Mouse (Mus musculus): ENCODE data around the gene Ppp1r9a.
A peak's percentile ranks its signal among the peaks of the same experiment; 100 is the strongest.
"Not testable (repeated sequence)": the region's sequence is repeated elsewhere in the genome, so short reads cannot be mapped to it uniquely, and the experiment has no call there.

Gene Ppp1r9a

DNA sequence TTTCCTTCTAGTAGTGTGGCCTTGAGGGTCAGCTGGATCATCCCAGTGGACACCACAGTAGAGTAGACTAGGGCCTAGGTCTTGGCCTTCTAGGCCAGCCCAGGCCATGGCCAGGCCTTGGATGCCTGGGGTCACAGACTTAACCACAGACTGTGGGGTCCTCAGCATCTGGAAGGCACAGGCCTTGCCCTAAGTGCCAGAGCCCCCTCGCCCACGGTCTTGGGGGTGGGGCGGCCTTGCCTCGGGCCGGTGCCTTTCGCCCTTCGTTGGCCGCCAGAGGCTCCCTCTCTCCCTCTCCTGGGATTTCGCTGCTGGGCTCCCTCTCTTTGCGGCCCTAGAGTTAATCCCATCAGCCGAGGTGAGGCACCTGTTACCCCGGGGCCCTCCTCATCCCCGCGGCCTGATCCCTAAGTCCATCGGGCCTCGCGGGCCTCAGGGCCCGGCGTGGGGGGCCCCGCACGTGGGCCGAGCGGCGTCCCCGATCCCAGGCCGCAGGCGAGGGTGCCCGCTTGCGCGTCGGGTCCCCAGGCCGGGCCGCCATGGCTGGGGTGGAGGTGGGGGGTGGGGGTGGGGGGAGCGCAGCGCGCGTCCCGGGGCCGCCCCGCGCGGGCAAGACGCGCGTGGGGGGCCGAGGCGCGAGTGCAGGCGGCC lies at the start of gene Ppp1r9a:
Gene Ppp1r9a (plus strand): TSS at position 244 of the 651 bp plus-strand sequence.
- DNase-seq (ENCODE audit: low spot score in 2 of 2): peak; percentile 38 to 54

DNA sequence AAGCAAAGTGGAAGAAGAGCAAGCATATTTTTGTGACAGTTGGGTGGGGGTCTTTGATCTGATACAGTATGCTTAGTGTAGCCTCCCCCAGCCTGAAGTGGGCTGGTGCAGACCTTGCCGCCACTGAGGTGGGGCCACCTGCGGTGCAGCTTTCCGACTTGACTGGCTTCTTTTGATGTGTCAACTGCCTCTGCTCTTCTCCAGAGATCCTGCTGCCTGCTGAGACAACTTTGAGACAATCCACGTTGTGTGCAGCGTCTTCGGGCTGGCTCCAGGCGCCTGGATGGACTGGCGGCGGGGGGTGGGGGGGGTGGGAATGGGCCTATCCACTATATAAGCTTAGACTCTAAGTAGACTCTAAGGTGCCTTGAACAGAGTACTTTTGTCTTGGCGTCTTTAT lies 47.5 kb upstream of the Ppp1r9a start:
- no peak for DNase-seq (ENCODE audit: low spot score in 2 of 2)

DNA sequence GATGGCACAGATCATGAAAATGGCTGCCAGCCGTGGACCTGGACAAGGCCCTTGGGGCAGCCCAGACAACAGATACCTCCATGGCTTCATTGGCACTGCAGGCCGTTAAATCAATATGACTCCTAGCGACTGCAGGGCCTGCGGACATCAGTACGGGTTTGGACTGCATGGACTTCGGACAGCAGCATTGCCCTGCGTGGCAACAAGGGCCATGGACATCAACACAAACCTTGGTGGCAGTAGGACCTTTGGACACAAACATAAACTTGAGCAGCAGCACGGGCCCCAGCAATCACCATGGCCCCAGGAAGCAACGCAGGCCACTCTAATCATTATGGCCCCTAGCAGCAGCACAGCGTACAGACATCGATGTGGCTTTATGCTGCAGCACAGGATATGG lies 45.8 kb upstream of the Ppp1r9a start:
- no peak for DNase-seq (ENCODE audit: low spot score in 2 of 2)

DNA sequence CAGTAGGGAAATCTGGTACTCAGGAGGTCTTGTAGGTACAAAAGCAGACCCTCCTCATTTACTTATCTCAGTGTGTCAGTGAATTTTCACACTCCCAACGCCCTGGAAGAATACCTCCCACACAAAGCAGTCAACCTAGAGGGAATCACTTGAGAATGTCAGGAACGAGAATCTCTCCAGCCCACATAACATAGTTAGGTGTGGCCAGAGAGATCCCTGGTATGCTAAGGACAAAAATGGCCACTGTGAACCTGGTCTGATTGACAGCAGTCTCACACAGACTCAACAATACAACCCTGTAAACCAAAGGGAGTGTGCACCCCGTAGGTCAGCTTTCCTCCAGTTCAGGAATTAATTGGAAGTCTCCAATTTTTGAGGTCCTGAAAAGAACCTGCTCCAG lies 18.4 kb upstream of the Ppp1r9a start:
- DNase-seq (ENCODE audit: low spot score in 2 of 2): no peak

DNA sequence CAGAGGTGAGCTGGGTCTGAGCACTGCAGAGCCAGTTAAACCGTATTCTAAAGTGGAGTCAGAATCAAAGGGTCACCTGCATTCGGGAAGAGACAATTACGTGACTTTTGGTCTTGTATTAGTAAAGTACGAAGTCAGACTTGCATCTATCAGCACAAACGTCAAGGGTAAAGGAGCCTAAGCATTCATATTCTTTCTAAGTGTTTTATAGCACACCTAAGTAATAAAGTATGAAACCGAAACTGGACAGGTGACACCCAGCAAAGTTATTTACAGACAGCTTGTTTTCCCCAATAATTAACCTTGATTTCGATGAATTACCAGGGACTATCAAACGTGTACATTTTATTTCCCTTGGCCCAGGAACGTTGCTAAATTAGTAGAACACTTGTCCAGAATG lies 13.2 kb upstream of the Ppp1r9a start:
- no peak for DNase-seq (ENCODE audit: low spot score in 2 of 2)

DNA sequence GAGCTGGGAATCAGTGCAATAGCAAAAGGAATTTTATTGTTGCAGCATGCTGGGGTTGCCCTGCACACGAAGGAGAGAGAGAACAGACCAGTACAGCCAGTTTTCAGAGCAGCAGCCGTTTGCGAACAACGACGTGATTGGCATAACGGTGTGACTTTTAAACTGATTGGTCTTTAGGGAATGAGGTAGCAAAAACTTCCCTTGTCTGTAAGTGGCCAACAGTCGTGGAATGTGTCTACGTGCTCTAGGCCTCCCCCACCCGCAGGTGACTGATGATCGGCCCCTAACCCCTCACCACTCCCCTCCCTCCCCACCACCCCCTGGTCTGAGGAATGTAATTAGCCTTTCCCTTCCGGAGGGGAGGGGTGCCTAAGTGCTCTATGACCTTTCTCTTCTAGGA lies 10.3 kb upstream of the Ppp1r9a start:
- DNase-seq (ENCODE audit: low spot score in 2 of 2): no peak

DNA sequence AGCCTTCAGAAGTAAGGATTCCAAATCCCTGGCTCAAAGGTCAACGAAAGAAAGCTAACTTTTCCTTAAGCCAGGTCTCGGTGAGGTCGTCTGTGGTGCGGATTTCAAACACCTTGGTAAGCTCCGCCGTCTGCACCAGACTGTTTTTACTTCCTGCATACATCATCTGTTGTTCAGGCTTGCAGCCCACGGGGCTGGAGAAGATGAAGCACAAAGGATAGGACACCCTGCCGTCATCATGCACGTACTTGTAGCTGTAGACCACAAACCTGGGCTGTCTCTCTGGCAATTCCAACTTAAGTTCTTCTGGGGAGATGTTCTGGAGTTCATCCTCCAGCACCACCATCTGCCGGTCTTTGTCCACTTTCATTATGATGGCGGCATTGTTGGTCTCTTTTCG lies 9.4 kb upstream of the Ppp1r9a start:
- DNase-seq (ENCODE audit: low spot score in 2 of 2): not testable (repeated sequence)

DNA sequence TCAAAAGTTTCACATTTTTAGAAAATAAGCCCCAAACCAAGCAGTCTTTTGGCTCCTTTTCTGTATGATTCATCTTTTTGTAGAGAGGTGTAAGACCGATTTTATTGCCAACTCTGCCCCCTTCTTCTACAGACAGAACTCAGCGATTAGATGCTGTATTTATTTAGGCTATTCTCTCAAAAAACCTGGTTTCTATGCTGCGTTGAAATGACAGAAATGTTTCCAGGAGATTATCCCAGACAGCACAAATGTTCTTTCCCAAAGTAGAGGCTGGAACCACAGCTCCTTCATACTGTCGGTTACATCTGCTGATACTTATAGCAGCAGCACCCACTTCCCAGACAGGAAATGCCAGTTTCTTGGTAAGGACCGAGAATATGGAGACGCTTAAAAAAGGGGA lies 2.8 kb upstream of the Ppp1r9a start:
- DNase-seq (ENCODE audit: low spot score in 2 of 2): no peak

DNA sequence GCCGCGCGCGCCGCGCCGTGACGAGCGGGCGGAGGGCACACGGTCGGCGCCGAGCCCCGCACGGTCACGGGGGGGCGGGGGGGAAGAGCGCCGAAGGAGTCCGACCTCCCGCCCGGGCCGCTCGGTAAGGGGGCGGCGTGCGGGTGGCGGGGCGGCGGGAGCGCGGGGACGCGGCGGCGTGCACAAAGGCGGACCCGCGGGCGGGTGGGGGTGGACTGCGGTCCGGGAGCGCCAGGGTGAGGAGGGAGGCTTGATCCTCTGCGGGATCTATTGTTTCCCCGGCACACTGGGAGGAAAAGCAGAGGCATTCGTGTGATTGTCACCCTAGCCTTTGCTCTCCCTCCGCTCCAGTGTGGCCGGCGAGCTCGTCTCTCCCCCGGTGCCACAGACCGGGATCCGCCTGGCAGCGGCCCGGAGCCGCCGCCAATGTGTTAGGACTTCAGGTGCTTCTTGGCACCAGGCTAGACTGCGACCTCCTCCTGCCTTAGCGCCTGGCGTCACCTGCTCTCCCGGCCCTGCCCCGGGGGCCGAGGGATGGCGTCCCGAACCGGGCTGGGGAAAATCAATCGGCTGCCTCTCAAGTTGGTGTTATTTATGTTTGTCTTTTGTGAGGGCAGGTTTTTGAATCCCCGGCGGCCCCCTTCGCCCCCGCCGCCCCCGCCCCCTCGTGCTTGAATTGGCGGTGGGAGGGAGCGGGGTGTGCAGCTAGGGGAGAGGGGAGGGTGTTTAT lies 773 bp downstream of the Ppp1r9a start:
- peak in 1 of 2 experiments; percentile 51 for DNase-seq (ENCODE audit: low spot score in 2 of 2)

DNA sequence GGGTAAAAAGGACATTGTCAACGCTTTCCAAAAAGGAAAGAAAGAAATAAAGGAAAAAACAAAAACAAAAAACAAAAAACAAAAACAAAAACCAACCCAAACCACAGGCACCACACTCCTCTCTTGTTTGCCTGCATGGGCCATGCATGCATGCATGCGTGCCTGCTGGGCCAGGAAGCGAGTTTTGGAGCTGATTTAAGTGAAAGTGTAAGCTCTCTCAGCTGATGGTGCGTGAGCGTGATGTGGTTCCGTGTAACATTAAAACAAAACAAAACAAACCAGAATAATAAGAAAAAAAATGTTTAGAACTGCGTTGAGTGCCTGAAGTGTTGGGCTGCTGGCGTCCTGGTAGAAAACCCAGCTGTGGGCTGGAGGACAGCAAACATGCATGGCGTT lies 1.3 kb downstream of the Ppp1r9a start:
- DNase-seq (ENCODE audit: low spot score in 2 of 2): no peak

DNA sequence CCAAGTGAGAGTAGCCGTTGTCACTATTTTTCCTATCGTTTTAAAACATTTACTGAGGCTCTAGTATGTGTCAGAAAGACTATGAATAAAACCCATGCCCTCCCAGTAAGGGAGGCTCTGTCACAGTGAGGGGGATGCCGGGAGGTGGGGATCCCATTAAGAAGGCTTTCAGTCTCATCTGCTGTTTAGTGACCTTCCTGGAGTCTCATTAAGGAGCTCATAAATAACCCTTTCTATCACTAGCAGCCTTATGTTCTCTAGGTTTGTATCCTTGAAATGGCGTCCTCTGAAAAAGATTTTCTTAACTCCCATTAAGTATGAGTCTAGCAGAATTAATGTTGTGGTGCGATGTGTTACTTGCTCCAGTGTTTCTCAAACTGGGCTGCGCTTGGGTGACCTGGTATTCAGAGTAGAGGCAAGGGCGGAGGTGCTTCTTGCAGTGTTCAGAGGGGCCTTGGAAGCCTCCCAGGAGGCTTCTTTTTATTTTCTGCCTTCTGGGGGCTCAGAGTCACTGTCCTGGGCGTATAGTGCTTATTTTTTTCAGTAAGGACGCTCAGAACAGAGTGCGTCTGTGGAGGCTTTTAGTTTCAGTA lies 7.4 kb downstream of the Ppp1r9a start:
- no peak for DNase-seq (ENCODE audit: low spot score in 2 of 2)

DNA sequence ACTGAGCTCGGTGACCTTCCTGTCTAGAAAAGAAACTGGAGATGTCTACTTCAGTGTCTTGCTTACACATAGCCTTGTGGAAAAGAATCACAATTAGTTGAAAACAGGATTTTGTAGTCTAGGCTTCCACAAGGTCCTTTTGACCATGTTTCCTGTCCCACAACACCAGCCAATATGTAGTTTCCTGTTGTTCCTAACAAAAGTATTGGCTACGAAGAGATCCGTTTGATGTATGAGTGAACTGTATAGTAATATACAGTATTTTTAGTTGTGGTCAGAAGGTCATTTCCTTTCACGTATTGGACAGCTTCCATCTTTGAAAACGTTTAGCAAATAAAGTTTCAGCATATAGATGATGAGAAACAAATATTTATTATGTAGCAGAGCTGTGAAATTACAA lies 15.8 kb downstream of the Ppp1r9a start:
- DNase-seq (ENCODE audit: low spot score in 2 of 2): no peak

DNA sequence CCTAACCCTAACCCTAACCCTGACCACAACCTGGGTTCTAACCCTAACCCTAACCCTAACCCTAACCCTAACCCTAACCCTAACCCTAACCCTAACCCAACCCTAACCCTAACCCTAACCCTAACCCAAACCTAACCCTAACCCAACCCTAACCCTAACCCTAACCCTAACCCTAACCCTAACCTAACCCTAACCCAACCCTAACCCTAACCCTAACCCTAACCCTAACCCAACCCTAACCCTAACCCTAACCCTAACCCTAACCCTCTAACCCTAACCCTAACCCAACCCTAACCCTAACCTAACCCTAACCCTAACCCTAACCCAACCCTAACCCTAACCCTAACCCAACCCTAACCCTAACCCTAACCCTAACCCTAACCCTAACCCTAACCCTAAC lies 21.1 kb downstream of the Ppp1r9a start:
- not testable (repeated sequence) for DNase-seq (ENCODE audit: low spot score in 2 of 2)

DNA sequence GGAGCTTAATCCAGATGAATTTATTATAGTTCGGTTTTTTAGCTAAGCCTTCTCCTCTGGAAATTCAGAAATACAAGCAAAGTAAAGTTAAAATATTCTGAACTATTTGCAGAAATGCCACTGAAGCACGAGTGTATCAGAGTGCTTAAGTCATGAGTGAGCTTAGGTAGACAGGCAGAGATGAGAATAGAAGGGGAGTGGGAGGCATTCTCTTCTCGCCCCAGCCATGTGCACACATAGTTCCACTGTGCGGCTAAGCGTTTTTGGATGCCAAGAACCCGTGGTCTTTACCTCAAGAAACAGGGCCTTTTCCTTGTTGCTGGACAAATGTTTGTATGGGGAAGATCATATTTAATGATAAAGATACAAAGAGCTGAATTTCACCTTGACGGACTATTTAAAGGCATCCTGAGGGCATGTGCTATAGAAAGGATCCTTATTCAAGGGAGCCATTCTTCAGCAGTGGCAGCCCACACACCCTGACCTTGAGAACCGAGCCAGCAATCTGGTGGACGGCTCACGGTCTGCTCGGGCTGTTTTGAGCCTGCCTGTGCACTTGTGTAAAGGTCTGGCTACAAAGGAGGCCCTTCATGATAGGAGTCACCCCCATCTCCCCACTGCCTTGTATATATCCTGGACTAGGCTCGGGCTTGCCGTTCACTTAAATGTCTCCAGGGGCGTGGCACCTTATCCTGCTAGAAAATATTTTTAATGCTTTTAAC lies 23.4 kb downstream of the Ppp1r9a start:
- DNase-seq (ENCODE audit: low spot score in 2 of 2): no peak

DNA sequence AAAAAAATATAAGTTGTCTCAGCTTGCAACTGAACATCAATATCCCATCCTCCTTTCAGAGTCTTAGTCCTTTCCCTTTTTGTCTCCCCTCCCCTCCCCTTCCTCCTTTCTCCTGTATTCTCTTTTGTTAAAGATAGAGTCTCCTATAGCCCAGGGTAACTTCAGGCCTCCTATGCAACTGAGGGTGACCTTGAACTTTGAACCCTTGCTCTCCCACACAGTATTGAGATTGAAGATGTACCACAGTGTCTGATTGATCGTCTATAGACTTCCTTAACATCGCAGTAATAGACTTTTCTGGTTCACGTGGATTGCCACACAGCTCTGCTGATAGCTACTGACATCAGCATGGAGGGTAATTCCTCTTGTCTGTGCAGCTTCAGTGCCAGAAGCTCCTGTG lies 27.6 kb downstream of the Ppp1r9a start:
- no peak for DNase-seq (ENCODE audit: low spot score in 2 of 2)

DNA sequence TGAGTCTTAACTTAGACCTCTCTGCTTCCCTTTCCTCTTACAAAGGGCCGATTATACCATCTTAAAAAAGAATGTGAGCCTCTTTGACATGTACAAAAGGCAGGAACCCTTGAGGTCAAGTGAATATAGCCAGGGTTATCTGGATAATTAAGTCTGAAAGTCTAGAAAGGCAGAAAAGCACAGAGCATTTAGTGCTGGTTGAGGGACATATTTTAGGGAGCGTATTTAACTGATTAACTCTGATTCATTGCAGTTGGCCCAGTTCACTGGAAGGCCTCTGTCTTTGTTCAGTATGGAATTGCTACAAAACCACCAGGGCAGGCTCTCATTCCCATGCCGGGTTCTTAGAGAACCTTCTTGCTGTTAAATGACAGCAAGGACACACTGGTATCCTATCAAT lies 36.2 kb downstream of the Ppp1r9a start:
- no peak for DNase-seq (ENCODE audit: low spot score in 2 of 2)

DNA sequence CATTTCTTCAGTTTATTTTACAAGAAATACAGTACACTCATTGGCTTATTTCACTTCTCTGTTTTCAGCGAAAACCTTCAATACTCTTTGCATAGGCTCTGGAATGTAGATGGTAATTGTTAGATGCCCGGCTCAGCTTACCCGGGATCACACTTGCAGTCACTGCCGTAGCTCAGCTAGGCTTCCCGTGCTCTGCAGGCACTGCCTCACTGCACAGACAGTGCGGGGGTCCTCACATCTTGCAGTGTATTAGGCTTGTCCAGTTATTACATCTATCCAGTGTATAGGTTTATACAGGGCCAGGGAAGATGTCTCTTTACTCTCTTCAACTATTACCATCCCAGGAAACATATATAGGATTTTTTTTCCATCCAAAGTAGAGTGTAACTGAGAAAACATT lies 37.4 kb downstream of the Ppp1r9a start:
- no peak for DNase-seq (ENCODE audit: low spot score in 2 of 2)

DNA sequence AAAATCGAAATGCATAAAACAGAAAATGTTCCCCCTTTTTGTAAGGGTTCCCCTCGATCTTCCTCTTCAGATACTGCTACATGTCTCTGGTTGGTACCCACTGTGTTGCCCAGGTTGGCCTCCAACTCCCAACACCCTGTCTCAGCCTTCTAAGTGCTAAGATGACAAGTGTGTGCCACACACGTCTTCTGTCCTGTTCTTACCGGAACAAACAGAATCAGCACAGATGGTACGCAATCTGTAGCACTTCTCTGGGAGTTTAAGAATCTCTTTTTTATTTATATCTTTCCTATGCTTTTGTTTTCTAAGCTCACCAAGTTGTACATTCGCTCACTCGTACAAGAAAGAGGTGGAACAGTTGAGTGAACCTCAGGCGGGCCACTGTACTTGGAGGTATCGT lies 37.9 kb downstream of the Ppp1r9a start:
- DNase-seq (ENCODE audit: low spot score in 2 of 2): no peak

DNA sequence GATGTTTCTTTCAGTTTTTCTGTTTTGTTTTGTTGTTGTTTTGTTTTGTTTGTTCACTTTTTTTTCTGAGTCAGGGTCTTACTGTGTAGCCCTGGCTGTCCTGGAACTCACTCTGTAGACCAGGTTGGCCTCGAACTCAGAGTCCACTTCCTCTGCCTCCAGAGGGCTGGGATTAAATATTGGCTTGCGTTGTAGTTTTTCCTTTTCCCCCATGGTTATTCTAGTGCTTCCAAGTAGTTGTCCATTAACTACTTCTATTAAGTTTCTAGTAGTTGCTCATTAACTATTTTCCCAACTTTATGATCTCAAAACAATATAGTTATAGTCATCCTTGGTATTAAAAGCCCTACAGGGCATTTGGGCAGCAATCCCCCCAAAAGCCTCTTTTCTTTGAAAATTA lies 41.1 kb downstream of the Ppp1r9a start:
- no peak for DNase-seq (ENCODE audit: low spot score in 2 of 2)

DNA sequence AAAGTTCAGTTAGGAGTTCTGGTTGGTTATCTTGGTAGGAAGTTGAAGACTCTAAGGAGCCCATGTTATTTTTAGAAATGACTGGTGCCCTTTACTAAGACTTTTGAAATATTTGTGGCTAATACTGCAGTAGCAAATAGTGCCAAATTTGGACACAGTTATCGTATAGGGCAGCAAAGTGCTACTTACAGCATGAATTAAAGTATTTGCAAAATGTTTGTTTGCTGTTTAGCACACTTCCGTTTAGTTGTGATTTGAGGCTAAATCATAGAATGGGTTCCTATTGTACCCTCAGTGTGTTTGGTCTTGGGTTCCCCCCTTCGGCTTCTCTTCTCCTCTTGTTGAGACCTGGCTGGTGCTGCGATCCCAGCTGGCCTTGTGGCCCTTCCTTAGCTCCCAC lies 45.3 kb downstream of the Ppp1r9a start:
- DNase-seq (ENCODE audit: low spot score in 2 of 2): no peak

DNA sequence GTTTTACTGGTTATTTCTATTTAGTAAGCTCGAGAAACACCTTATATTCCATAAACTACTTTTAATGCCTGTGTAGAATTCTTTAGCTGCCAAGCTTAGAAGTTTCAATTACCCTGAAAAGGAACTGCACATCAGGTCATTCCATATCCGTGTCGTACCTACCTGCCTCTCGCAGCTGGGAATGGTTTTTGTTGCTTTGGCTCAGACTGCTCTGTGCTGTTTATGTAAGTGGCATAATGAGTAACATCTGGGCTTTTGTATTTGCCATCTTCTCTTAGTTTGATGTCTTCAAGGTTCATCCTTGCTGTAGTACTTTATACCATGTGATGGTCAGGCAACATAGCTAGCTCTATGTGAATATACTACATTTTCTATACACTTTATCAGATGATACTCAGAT lies 47.0 kb downstream of the Ppp1r9a start:
- DNase-seq (ENCODE audit: low spot score in 2 of 2): no peak

DNA sequence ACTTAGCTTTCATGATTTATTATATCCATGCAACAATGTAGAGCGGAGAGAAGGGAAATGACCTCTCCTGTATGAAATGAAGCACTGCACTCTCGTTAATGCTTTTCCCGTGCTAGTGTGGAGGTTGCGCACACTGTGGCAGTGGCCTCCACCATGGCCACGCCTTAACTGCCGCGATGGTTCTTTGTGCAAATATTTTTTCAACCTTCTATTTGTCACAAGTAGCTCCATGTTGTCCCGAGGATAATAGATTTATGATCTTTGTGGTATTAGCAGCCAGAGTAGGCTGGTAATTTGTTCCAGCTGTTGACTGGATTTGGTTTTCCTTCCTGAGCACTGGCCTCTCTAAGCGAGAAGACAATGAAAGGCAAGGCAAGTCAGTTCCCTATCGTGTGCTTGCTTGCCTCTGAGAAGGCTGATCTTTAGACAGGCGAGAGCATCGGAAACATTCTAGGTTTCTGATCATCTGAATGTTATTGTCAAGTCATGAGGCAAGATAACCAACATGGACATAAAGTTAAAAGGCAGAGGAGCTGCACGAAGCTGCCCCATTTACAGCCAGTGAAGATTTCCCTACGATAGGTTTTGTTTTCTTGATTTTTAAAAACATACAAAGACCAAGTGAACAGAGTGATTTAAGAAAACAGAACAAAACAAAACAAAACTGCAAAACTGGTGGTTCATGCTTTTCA lies 50.5 kb downstream of the Ppp1r9a start:
- DNase-seq (ENCODE audit: low spot score in 2 of 2): no peak
